Mouse (Mus musculus) erythroid progenitor cell, adult 5-6 weeks (primary cell): ENCODE measurements around the gene Speg. TPM values are rescaled to one million over a fixed set of nuclear protein-coding genes. Genes with fewer than 3 reads are reported as not detected.

Experiments
- ATAC-seq: replicated peaks from 2 replicates; pipeline ENCODE4 v1.8.0; 2016; ENCODE audit warnings: moderate number of reproducible peaks, mild to moderate bottlenecking, moderate TSS enrichment, inconsistent platforms; ENCODE audit not compliant: poor library complexity, low FRiP score, severe bottlenecking
- total RNA-seq, 2 experiments: library from RNA; stranded (forward) in 1 of 2; stranded (reverse) in 1 of 2; fragments of 150-400 nt in 1 of 2; fragments of 186-747, 209-891 nt in 1 of 2; gene quantifications; 2 replicates each; pipeline versions ENCODE4 v1.2.3 to v1.2.4; 2015 to 2017; ENCODE audit warnings: low replicate concordance in 2 of 2

Speg gene
- total RNA-seq, 2 experiments from 2014 or later, result not detected

DNA sequence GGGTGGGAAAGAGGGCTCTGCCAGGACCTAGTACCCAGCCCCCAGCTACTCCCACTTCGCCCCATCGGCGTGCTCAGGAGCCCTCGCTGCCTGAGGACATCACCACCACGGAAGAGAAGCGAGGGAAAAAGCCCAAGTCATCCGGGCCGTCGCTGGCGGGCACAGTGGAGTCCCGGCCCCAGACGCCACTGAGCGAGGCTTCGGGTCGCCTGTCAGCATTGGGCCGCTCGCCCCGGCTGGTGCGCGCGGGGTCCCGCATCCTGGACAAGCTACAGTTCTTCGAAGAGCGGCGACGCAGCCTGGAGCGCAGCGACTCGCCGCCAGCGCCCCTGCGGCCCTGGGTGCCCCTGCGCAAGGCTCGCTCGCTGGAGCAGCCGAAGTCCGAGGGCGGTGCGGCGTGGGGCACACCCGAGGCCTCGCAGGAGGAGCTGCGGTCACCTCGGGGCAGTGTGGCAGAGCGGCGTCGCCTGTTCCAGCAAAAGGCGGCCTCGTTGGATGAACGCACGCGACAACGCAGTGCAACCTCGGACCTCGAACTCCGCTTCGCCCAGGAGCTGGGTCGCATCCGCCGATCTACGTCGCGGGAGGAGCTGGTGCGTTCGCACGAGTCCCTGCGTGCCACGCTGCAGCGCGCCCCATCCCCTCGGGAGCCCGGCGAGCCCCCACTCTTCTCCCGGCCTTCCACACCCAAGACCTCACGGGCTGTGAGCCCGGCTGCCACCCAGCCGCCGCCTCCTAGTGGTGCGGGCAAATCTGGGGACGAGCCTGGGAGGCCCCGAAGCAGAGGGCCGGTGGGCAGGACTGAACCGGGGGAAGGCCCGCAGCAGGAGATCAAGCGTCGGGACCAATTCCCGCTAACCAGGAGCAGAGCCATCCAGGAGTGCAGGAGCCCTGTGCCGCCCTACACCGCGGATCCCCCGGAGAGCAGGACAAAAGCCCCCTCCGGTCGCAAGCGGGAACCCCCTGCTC is 13.1 kb downstream of the Speg start:
- ATAC-seq, result no peak

DNA sequence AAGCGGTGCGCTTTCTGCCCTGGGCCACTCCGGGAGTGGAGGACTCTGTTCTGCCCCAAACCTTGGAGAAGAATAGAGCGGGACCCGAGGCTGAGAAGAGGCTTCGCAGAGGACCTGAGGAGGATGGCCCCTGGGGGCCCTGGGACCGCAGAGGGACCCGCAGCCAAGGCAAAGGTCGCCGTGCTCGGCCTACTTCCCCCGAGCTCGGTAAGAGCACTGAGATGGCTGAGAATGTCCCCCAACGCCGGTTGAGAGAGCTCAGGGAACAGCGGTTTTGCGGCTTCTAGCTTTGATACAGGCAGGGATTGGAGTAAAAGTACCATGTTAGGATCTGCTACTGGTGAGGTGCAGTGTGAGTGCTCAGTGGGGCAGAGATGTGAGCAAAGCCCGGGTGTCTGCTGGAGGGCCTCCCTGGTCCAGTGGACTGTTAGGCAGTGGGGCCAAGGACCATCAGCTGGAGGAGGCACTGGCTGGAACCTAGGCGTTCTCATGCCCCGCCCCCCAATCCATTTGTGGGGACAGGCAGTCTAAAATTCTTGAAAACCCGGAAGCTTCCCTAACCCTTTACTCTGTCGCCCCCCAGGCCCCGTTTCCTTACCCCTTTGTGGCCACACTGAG is 13.9 kb downstream of the Speg start:
- ATAC-seq, result no peak

DNA sequence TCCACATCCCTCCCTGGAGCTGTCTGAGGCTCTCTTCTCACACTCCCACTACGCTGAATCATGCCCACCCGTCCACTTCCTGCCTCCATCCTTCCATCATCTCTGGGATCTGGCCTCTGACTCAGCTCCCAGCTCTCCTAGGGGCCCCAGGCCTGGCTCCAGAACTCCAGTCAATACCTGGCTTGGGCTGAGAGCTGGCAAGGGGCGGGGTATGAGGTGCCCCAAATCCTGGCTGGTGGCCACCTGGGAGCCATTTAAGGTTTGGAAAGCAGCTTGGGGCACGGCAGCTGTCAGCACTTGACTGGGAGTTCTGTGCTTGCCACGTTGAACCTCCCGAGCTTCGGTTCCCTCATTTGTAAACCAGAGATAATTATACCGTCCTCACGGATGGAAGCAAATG is 18.0 kb downstream of the Speg start:
- no peak for ATAC-seq

DNA sequence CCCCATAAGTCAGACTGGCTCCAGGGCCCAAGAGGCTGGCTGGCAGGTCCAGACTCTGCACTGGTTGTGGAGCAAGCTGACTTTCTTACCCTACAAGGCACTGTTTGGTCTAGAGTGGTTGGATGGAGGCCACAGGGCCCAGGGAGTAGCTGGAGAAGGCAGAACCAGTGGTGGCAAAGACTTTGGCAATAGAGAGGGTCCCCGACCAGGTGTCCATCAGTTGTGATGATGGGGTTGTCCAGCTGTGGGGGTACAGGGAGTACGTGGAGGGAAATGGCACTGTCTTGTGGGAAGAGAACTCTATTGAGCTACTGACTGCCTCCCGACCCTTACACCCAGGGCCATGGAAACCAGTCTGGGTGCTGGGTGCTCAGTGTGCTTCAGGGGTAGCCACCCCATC is 18.7 kb downstream of the Speg start:
- no peak for ATAC-seq

DNA sequence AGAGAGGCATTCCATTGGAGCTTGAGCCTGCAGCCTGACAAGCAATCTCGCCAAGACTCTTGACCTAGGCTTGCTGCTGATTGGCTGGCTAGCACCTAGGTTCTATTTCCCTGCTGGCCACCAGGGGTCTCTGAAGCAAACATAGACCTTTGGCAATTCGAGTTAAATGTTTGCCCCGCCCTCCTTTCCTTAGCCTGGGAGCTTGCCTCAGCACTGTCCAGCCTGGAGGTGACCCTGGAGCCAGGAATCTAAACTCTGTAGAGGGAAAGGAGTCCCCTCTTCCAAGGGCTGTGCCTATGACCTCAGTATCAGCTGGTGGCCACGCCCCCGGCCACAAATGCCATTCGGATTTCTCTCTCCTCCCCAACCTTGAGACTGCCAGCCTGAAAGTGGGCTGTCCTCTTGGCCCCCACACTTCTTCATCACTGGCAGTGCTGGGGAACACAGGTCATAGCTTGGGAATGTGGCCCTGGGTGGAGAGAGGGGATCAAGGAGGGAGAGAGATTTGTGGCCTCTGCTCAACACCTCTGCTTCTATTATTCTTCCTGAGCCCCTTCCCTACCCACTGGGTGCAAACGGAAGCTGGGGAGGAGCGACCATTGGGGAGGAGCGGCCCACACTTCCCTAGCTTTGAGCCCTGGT is 23.8 kb downstream of the Speg start:
- no peak; the same call in 1 of the 2 replicates for ATAC-seq

DNA sequence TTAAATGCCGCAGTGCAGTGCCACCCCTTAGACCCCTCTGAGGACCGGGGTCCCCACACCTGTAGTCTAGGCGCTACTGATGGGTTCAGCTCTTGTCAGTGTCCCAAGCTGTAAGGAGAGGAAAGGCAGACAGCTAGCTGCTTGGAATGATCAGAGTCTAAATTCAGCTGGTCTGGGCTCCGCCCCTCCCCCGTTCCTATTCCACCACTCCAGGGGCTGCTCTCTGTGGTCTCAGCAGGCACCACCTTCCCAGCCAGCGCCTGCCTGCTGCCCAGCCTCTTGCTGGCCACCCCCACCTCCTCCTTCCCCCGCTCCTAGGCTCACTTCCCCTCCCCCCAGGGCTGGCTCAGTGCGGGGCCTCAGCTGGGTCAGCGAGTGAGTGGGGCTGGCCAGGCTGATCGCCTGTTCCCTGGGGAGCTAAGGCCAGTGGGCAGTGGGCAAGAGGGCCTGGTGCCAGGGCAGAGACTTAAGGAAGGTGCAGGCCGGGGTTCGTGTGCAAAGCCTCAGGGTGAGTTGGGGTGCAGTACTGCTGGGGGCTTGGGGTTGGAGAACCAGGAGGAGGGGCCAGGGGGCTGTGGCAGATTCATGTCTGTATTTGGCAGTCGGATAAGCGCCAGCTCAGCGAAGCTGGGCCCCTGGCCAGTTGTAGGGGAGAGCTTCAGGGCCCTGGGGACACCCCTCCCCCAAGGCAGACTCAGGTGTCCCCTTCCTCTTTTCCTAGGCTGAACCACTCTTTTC is 24.8 kb downstream of the Speg start:
- no peak for ATAC-seq

DNA sequence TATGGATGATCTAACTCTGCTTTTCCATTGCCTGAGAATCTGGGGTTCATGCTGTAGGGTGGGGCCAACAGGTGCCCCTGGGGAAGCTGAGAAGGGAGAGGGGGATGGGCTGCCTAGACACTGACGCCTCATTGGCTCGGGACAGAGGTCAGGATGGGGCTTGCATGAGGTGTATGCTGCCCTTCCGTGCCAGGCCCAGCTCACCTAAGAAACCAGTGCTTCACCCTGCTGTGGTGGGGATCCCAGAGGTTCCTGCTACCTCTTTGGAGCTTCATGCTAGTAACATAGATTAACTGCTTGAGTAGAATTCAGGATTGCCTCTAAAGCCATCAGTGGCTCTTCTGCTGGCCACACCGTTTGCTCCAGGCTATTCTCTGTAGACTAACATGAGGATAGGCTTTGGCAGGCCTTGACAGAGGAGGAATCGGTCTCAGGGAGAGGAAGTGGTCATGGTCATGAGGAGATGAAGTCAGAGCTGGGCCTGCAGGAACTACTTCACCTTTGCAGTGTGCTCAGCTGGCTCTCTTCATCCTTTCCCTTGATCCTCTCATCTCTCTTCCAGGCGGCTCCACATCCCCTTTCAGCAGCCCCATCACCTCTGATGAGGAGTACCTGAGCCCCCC is 25.5 kb downstream of the Speg start:
- no peak for ATAC-seq

DNA sequence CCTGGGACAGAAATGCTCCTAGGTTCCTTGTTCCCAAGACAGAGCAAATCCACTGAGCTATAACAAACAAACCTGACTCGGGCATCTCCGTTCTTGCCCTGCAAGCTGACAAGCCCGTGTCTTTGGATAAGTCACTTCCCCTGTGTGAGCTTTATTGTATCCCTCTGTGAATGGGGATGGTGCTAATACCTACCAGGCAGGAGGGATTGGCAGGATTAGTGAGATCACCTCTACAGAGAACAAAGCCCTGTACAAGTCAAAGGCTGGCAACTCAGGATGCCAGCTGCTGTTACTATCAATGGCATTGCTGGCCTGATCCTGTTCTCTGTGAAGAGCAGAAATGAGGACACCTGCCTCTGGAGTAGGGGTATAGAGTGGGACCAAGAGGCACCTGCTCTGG is 30.4 kb downstream of the Speg start:
- no peak for ATAC-seq

DNA sequence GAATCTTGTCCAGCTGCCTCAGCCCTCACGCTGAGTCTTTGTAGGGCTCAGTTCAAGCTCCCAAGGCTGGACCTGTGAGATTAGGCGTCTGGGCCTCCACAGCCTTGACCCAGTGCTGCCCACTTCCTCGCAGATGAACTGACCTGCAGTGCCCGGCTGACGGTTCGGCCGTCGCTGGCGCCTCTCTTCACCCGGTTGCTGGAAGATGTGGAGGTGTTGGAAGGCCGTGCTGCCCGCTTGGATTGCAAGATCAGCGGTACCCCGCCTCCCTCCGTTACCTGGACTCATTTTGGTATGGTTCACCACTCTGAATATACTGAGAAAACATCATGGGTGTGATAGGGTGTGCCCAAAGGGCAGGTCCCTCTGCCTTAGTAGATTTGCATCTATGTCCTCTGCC is 31.1 kb downstream of the Speg start:
- 0 out of 2 replicates have a peak, but pooled peaks have one; percentile 12 for ATAC-seq

DNA sequence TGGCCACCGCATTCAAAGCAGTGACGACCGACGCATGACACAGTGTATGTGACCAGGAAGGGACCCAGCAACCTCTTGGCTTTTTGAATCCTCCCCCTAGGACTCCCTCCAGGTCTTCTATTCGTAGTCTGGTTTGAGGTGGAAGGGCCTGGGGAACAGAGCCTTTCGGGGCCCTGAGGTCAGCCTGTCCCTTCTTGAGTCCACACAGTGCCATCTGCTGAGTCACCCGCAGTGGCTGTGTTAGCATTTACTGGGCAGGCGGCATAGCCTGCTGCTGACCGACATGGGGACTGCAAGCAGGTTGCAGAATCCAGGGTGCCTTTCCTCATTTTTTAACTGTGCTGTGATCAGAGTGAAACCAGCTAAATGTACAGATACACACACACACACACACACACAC is 32.0 kb downstream of the Speg start:
- ATAC-seq, result no peak

DNA sequence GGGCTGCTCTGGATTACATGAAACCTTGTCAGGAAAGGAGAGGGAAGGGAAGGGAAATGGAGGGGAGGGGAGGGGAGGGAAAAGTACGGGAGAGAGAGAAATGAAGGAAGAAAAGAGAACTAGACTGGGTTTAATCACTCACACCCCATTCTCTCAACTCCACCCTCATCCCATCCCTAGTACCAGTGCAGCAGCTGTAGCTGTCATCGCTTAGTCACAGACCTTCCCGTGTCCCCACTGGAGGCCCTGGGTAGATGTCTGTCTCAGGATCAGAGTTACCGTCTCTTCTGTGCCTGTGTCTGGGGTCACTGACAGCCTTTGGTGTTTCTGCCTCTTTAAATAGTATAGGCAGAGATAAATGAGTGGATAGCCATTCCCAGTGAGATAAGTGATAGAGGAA is 33.1 kb downstream of the Speg start:
- ATAC-seq, result no peak

DNA sequence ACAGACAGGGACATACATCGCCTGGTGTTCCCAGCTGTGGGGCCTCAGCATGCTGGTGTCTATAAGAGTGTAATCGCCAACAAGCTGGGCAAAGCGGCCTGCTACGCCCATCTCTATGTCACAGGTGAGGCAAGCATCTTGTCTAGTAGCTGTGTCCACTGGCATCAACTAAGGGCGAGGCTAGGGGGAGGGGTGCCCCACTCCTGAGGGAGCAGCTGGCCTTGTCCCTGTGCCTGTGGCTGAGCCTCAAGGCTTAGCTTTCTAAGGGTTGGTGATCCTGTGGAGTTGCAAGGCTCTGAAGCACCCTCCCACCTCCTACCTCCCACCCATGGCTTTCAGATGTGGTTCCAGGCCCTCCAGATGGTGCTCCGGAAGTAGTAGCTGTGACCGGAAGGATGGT is 34.9 kb downstream of the Speg start:
- ATAC-seq, result no peak

DNA sequence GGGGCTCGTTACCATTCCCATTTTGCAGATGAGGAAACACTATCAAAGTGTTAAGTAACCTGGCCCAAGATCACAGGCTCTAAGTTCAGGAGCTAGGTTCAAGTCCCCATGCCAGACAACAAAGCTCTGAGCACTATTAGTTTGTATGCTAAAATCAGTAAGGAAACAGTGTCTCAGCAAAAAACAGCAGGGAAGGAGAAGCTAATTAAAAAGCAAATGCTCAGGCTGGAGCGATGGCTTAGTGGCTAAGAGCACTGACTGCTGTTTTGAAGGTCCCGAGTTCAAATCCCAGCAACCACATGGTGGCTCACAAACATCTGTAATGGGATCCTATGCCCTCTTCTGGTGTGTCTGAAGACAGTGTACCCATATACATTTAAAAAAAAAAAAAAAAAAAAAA is 37.1 kb downstream of the Speg start:
- no peak for ATAC-seq

DNA sequence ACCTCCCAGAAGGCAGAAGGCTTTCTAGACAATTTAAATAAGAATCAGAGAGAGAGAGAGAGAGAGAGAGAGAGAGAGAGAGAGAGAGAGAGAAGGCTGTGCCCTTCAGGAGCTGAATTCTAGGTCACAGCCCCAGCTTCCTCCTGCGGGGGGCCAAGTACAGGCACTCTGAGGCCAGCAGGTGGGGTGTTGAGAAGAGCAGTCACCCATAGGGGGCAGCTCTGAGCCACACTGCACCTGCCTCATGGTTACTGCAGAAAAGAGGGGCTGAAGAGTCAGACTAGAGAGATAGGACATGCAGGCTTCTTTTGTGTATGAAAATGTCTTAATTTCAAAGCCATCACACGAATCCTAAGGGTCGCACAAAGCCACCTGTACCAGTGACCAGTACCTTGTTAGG is 38.7 kb downstream of the Speg start:
- ATAC-seq, result no peak

DNA sequence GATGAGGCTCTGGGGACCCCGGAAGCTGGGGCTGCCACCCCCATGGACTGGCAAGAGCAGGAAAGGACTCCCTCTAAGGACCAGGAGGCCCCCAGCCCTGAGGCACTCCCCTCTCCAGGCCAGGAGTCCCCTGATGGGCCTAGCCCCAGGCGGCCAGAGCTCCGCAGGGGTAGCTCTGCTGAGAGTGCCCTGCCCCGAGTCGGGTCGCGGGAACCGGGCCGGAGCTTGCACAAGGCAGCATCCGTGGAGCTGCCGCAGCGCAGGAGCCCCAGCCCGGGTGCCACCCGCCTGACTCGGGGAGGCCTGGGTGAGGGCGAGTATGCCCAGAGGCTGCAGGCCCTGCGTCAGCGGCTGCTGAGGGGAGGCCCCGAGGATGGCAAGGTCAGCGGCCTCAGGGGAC is 46.7 kb downstream of the Speg start:
- ATAC-seq, result no peak

DNA sequence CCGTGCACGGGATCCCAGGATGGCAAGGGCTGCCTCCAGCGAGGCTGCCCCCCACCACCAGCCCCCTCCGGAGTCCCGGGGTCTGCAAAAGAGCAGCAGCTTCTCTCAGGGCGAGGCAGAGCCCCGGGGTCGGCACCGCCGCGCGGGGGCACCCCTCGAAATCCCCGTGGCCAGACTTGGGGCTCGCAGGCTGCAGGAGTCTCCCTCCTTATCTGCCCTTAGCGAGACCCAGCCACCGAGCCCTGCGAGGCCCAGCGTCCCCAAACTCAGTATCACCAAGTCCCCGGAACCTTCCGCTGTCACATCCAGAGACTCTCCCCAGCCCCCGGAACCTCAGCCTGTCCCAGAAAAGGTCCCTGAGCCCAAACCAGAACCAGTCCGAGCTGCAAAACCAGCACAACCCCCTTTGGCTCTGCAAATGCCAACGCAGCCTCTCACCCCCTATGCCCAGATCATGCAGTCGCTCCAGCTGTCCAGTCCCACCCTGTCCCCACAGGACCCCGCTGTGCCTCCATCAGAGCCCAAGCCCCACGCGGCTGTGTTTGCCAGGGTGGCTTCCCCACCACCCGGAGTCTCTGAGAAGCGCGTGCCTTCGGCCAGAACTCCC is 47.2 kb downstream of the Speg start:
- no peak for ATAC-seq

DNA sequence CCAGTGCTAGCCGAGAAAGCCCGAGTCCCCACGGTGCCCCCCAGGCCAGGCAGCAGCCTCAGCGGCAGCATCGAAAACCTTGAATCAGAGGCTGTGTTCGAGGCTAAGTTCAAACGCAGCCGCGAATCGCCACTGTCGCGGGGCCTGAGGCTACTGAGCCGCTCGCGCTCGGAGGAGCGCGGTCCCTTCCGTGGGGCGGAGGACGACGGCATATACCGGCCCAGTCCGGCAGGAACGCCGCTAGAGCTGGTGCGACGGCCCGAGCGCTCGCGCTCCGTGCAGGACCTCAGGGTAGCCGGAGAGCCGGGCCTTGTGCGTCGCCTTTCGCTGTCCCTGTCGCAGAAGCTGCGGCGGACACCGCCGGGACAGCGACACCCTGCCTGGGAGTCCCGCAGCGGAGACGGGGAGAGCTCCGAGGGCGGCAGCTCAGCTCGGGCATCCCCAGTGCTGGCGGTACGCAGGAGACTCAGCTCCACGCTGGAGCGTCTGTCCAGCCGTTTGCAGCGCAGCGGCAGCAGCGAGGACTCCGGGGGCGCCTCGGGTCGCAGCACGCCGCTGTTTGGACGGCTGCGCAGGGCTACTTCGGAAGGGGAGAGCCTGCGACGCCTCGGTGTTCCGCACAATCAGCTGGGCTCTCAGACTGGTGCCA is 47.9 kb downstream of the Speg start:
- ATAC-seq, result no peak

DNA sequence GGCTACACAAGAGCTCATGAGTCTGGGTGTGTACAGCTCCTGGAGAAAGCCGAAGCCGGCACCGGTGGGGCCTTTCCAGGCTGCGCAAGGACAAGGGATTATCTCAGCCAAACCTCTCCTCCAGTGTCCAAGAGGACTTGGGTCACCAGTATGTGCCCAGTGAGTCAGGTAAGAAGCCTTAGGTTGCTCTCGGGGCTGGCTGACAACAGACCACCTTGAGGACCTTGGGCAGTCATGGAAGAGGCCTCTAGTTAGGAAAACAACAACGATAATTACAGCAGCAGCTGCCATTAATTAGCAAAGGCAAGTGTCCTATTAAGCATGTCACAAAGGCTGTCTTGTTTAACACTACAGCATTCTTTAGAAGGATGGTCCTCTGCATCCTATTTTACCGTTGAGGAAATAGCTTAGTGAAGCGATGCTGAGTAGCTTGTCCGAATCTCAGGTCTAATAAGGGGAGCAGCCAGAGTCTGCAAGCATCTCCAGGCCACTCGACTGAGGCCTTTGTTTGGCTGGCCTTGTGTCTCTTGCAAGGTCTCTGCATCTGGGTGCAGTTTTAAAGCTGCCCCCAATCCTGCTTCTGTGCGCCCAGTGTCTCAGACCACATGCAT is 48.8 kb downstream of the Speg start:
- ATAC-seq, result no peak
